10 mouse cellular contexts compared by ENCODE assay signal in the genomic region with DNA sequence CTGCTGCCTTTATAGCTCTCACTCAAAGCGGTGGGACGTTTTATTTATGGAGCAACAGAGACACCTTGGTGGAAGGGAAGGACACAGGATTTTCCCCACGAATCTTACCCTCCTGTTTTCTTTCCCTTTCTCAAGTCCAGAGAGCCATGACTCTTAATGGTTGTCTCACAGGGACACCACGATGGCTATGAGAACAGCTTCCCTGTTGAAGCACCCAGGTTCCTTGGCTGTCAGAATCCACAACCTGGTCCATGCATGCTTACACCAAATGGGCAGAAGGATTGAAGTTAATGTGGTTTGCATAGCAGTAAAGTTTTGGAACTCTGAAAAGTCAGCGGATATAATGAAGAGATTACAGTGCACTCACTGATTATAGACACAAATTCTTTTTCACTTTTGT. TPM values are rescaled to one million over a fixed set of nuclear protein-coding genes. Genes with fewer than 3 reads are reported as not detected.
DNase-seq lines count a peak whose midpoint lies in the region; ATAC-seq and TF ChIP-seq lines count a peak whose summit lies in the region.
"Had no signal": no experiment of that assay in that cellular context is flagged by ENCODE, and none has a peak within 500 bp of the region (broad histone marks: within the 10 kb centered on the region; RNA-seq: fewer than 3 reads in every experiment).

No protein-coding gene starts in this region.

- no peaks in the 10 kb centered on the region for H3K36me3 ChIP-seq in heart, postnatal 0 days (replicated peaks; ENCODE audit: control insufficient read depth, insufficient read depth, low read length)
- H3K36me3 ChIP-seq in embryonic facial prominence, embryonic 13.5 days: no peaks in the 10 kb centered on the region
- H3K36me3 ChIP-seq in hindbrain, embryonic 15.5 days: no peaks in the 10 kb centered on the region
- no peaks in the 10 kb centered on the region for H3K36me3 ChIP-seq in midbrain, embryonic 15.5 days (replicated peaks)

- no peak for TF ChIP-seq EP300 in heart, postnatal 0 days (IDR thresholded peaks at IDR 0.05; ENCODE audit: low read depth)

- H3K4me3 ChIP-seq in heart, postnatal 0 days (ENCODE audit: low read depth, low read length): peak overlapping the region; percentile 60
- peak overlapping the region; percentile 52; the same call in 1 of the 2 replicates for H3K4me3 ChIP-seq in embryonic facial prominence, embryonic 13.5 days
- H3K4me3 ChIP-seq in hindbrain, embryonic 15.5 days: peak overlapping the region; percentile 61
- H3K4me3 ChIP-seq in midbrain, embryonic 15.5 days: peak overlapping the region; percentile 74

- H3K27me3 ChIP-seq in heart, postnatal 0 days (ENCODE audit: control insufficient read depth, insufficient read depth, low read length): peaks cover 48% of the 10 kb centered on the region
- H3K27me3 ChIP-seq in embryonic facial prominence, embryonic 13.5 days: peaks cover 80% of the 10 kb centered on the region
- peaks cover 62% of the 10 kb centered on the region for H3K27me3 ChIP-seq in hindbrain, embryonic 15.5 days
- peaks cover 49% of the 10 kb centered on the region for H3K27me3 ChIP-seq in midbrain, embryonic 15.5 days (replicated peaks)

- H3K4me2 ChIP-seq in heart, postnatal 0 days (ENCODE audit: low read depth, low read length): peak overlapping the region; percentile 94
- peak overlapping the region; percentile 91; the same call in 1 of the 2 replicates for H3K4me2 ChIP-seq in embryonic facial prominence, embryonic 13.5 days
- H3K4me2 ChIP-seq in hindbrain, embryonic 15.5 days: peak overlapping the region; percentile 100
- H3K4me2 ChIP-seq in midbrain, embryonic 15.5 days: peak overlapping the region; percentile 100

- 18% methylated on average over 5 of the region's 5 CpGs for WGBS in heart, postnatal 0 days
- 12% methylated on average over 5 of the region's 5 CpGs for WGBS in embryonic facial prominence, embryonic 13.5 days
- 13% methylated on average over 5 of the region's 5 CpGs for WGBS in hindbrain, embryonic 15.5 days
- 16% methylated on average over 5 of the region's 5 CpGs for WGBS in midbrain, embryonic 15.5 days

- no peak for ATAC-seq in heart, postnatal 0 days (ENCODE audit: insufficient read depth, low read depth)
- ATAC-seq in embryonic facial prominence, embryonic 13.5 days (ENCODE audit: insufficient number of reproducible peaks, insufficient read depth, low FRiP score, low TSS enrichment, low read depth): no peak
- ATAC-seq in hindbrain, embryonic 15.5 days (ENCODE audit: low FRiP score, low read depth): no peak
- no peak for ATAC-seq in midbrain, embryonic 15.5 days (replicated peaks)

- no peaks in the 10 kb centered on the region for H3K9me3 ChIP-seq in heart, postnatal 0 days (replicated peaks; ENCODE audit: control insufficient read depth, low read length)
- no peaks in the 10 kb centered on the region for H3K9me3 ChIP-seq in embryonic facial prominence, embryonic 13.5 days
- no peaks in the 10 kb centered on the region for H3K9me3 ChIP-seq in hindbrain, embryonic 15.5 days
- H3K9me3 ChIP-seq in midbrain, embryonic 15.5 days: no peaks in the 10 kb centered on the region

- H3K4me1 ChIP-seq in heart, postnatal 0 days (ENCODE audit: control insufficient read depth, insufficient read depth): peaks cover 3% of the 10 kb centered on the region; the same call in 1 of the 2 replicates
- H3K4me1 ChIP-seq in embryonic facial prominence, embryonic 13.5 days: peaks cover 12% of the 10 kb centered on the region
- H3K4me1 ChIP-seq in hindbrain, embryonic 15.5 days (replicated peaks): peaks cover 18% of the 10 kb centered on the region
- peaks cover 13% of the 10 kb centered on the region for H3K4me1 ChIP-seq in midbrain, embryonic 15.5 days

- H3K9ac ChIP-seq in heart, postnatal 0 days (replicated peaks; ENCODE audit: low read depth, low read length): no peak overlapping the region
- no peak overlapping the region for H3K9ac ChIP-seq in embryonic facial prominence, embryonic 13.5 days
- H3K9ac ChIP-seq in hindbrain, embryonic 15.5 days: no peak overlapping the region
- H3K9ac ChIP-seq in midbrain, embryonic 15.5 days: no peak overlapping the region

- TF ChIP-seq CTCF in heart, postnatal 0 days (IDR thresholded peaks at IDR 0.05; ENCODE audit: low read depth): no peak

- H3K27ac ChIP-seq in heart, postnatal 0 days (ENCODE audit: low read depth): no peak overlapping the region
- no peak overlapping the region for H3K27ac ChIP-seq in embryonic facial prominence, embryonic 13.5 days
- no peak overlapping the region for H3K27ac ChIP-seq in hindbrain, embryonic 15.5 days (replicated peaks)
- H3K27ac ChIP-seq in midbrain, embryonic 15.5 days: no peak overlapping the region

- no peak for DNase-seq in heart, postnatal 0 days (ENCODE audit: low spot score)
- DNase-seq in heart, postnatal 4 days: no peak
- no peak for DNase-seq in adrenal gland, postnatal 36 days
- no peak for DNase-seq in urinary bladder, adult 2 months (ENCODE audit: low spot score)
- DNase-seq in adrenal gland, adult 8-10 months: no peak

RNA-seq across cellular contexts. Expression of a gene that starts 0.2 kb away (rescaled TPM):
- not detected in 2 replicates for total RNA-seq in heart, postnatal 0 days (2014; rRNA removed; ENCODE audit: low replicate concordance)
- 0.12 and 0.16 TPM in 2 replicates for polyA plus RNA-seq in heart, postnatal 0 days (2015; fragmentation: Nextera tagmentation; extraction: Ambion mirVana)
- under 1 TPM; 0.17 to 0.32 TPM for total RNA-seq in heart, postnatal 4 days (2021)
- not detected in 2 replicates for polyA plus RNA-seq in embryonic facial prominence, embryonic 13.5 days (2015; fragmentation: Nextera tagmentation; extraction: Ambion mirVana)
- 0.07 TPM in 1 of 2 replicates, not detected in the other for polyA plus RNA-seq in hindbrain, embryonic 15.5 days (2015; fragmentation: Nextera tagmentation; extraction: Ambion mirVana)
- 0.09 and 0.14 TPM in 2 replicates for polyA plus RNA-seq in midbrain, embryonic 15.5 days (2015; fragmentation: Nextera tagmentation; extraction: Ambion mirVana)
- total RNA-seq in adrenal gland, postnatal 36 days (2021): 1 to 10 TPM; 4.0 to 4.5 TPM
- 0.03 TPM in 1 of 2 replicates, not detected in the other for polyA plus RNA-seq in urinary bladder, adult 2 months (2012; rRNA removed)
- total RNA-seq in adrenal gland, adult 8-10 months (2022): 10 to 100 TPM in 2 of 4 experiments, 1 to 10 TPM in 2; 6.0 to 11.5 (median 9.1) TPM
- total RNA-seq: common myeloid progenitor, adult 5-6 weeks; neutrophil, adult 5-6 weeks had no signal
